Mouse (Mus musculus) limb, embryonic 14.5 days (tissue): ENCODE measurements around the gene Trpv5. TPM values are rescaled to one million over a fixed set of nuclear protein-coding genes. Genes with fewer than 3 reads are reported as not detected.

Source experiments
- ATAC-seq: fragments of 200-750 bp; cut with Nextera tagmentation; 2 replicates; pipeline ENCODE4 v1.8.0; 2017; ENCODE audit warnings: low read depth, moderate number of reproducible peaks, moderate TSS enrichment; ENCODE audit not compliant: low FRiP score
- DNase-seq: peaks from one replicate; pipeline ENCODE4 v3.0.0-alpha.2; 2015; ENCODE audit warnings: low spot score
- H3K27ac ChIP-seq: fragments of 300-500 bp; sonication (generic); replicated peaks from 2 replicates; pipeline ENCODE4 v1.5.1; 2014; ENCODE audit warnings: low read depth, mild to moderate bottlenecking, low read length, moderate library complexity, mixed read lengths
- H3K27me3 ChIP-seq: fragments of 300-500 bp; sonication (generic); 2 replicates; pipeline ENCODE4 v1.6.1; 2014; ENCODE audit warnings: low read length, mixed read lengths; ENCODE audit not compliant: control insufficient read depth, insufficient read depth
- H3K36me3 ChIP-seq: fragments of 300-500 bp; sonication (generic); 2 replicates; pipeline ENCODE4 v1.6.1; 2014; ENCODE audit warnings: mild to moderate bottlenecking, low read length, moderate library complexity, mixed read lengths; ENCODE audit not compliant: control insufficient read depth, insufficient read depth
- H3K4me1 ChIP-seq: fragments of 300-500 bp; sonication (generic); 2 replicates; pipeline ENCODE4 v1.6.1; 2014; ENCODE audit warnings: antibody characterized with exemption, low read length, mixed read lengths; ENCODE audit not compliant: control insufficient read depth, insufficient read depth
- H3K4me2 ChIP-seq: fragments of 300-500 bp; sonication (generic); replicated peaks from 2 replicates; pipeline ENCODE4 v1.6.1; 2014; ENCODE audit warnings: low read depth, mild to moderate bottlenecking, low read length, moderate library complexity; ENCODE audit not compliant: severe bottlenecking
- H3K4me3 ChIP-seq: fragments of 300-500 bp; sonication (generic); replicated peaks from 2 replicates; pipeline ENCODE4 v1.5.1; 2014; ENCODE audit warnings: low read length
- H3K9ac ChIP-seq: fragments of 300-500 bp; sonication (generic); 2 replicates; pipeline ENCODE4 v1.6.1; 2014; ENCODE audit warnings: mild to moderate bottlenecking, low read depth, low read length, moderate library complexity; ENCODE audit not compliant: severe bottlenecking
- H3K9me3 ChIP-seq: fragments of 300-500 bp; sonication (generic); 2 replicates; pipeline ENCODE4 v1.6.1; 2016; ENCODE audit warnings: low read length; ENCODE audit not compliant: control insufficient read depth
- POLR2A ChIP-seq: fragments of 200-500 bp; IDR thresholded peaks from 2 replicates; pipeline ENCODE4 v1.8.0; 2012; ENCODE audit warnings: inconsistent platforms, mild to moderate bottlenecking, moderate library complexity, borderline replicate concordance; ENCODE audit not compliant: insufficient read depth, insufficient read length; ENCODE audit errors: extremely low read depth
- WGBS: fragments of 180-500 bp; shearing (Covaris S2); extraction: QIAGEN DNeasy Blood & Tissue Kit; methylation state at CpG from one replicate; pipeline ENCODE4 v1.1.7; 2014; 5-methylcytosine and 5-hydroxymethylcytosine counted together
- polyA plus RNA-seq, 2 experiments: library from polyadenylated mRNA; depleted of rRNA in 1 of 2; stranded (reverse) in 1 of 2; unstranded in 1 of 2; fragments of >200 nt; fragmentation: Nextera tagmentation in 1 of 2; extraction: Ambion mirVana in 1 of 2; gene quantifications; 2 replicates each; pipeline versions ENCODE4 v1.2.1 to v1.2.3; 2012 to 2014

Gene Trpv5
- polyA plus RNA-seq, 2 experiments: not detected

DNA sequence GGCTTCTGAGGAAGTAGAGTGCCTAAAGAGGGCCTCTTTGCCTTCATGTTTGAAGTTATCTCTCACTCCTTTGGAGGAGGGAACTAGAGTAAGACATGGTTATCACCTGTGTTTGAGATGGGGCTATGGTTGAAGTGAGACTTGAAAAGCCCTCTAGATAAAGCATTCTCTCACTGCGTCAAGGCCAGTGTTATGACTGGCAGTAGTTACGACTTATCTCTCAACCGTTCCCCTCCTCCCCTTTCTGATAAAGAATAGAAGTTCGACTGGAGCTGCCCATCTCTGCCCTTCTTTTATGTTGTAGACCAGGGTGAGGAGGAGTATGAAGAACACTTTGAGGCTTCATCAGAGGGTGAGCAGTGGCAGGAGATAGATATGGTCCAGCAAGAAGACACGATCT is 4.3 kb upstream of the Trpv5 start:
- no peak for TF ChIP-seq POLR2A
- Histone ChIP-seq H3K27ac (no peak overlapping the region), H3K9me3 (no peaks in the 10 kb centered on the region), H3K4me3 (no peak overlapping the region), H3K36me3 (no peaks in the 10 kb centered on the region), H3K4me2 (no peak overlapping the region), H3K4me1 (no peaks in the 10 kb centered on the region), H3K27me3 (no peaks in the 10 kb centered on the region), H3K9ac (no peak overlapping the region)
- ATAC-seq (no peak), DNase-seq (no peak)
- WGBS: 82% methylated on average over 5 of the region's 5 CpGs

DNA sequence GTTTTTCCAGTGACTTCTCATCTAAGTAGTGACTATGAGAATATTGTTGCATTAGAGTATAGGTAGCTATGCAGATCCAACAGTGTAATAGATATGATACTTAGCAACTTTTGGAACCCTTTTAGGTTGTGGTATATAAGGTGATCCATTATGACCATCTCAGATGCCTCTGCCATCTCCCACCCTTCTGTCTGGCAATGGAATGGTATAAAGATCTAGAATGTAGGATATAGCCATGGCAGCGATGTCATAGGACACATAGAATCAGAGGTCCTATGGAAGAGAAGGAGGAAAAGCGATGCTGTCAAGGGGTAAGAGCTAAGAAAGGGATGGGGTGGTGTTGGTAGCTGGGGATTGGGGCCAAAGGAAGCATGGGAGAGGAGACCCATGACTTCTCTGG is 3.6 kb upstream of the Trpv5 start, which contains the start of gene Llcfc1:
Gene Llcfc1, plus strand, starts transcription at position 301 of the 400 bp plus-strand sequence.
- H3K9ac ChIP-seq: no peak within 1 kb of the TSS
- DNase-seq (no peak), ATAC-seq (no peak)
- no peak within 1 kb of the TSS for H3K4me3 ChIP-seq
- H3K27ac ChIP-seq: no peak within 1 kb of the TSS
- H3K9me3 ChIP-seq: no peaks in the 10 kb centered on the region
- 85% methylated on average over 2 of the region's 2 CpGs for WGBS
- no peak for TF ChIP-seq POLR2A
- no peak within 1 kb of the TSS for H3K4me2 ChIP-seq
- H3K36me3 ChIP-seq: no peaks in the 10 kb centered on the region
- H3K4me1 ChIP-seq: no peaks in the 10 kb centered on the region
- H3K27me3 ChIP-seq: no peaks in the 10 kb centered on the region

DNA sequence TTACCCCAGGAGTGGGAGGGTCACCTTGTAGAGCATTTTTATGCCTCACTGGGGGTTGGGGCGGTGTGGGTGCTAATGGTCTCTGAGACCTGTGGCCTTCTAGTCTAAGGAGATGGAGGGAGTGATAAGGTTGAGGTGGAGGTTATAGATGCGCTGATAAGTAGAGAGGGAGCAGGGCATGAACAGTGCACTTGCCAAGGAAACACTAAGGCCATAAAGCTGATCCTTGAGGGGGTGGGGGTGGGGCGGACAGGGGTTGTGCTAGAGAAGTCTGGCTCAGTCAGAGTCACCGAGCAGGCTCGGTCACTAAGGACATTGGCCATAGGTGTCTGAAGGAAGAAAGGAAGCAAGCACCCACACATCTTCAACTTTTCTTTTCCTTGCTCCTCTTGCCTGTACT is 1.1 kb upstream of the Trpv5 start:
- no peak for ATAC-seq

DNA sequence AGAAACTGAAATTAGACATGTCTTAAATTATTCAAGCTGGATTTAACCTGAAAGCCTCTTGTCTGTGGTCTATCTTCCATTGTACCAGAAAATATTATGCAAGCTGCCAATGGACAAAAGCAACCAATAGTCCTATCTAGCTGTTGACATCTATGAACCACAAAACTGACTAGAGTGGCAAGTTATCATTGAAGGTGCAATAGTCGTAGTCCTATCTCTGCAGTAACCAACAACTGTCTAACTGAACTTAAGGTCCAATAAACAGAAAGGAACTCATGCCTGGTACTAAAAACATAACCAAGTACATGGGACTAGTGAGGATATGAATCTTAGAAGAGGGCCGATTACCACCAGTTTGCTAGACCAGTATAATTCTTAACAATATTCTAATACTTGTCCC is 4.0 kb downstream of the Trpv5 start:
- no peak for ATAC-seq

More for the DNA sequence above, 1.1 kb upstream of the Trpv5 start:
- no peak overlapping the region for H3K9ac ChIP-seq
- H3K4me3 ChIP-seq: no peak overlapping the region
- WGBS: 70% methylated on average over 5 of the region's 5 CpGs
- no peaks in the 10 kb centered on the region for H3K27me3 ChIP-seq
- TF ChIP-seq POLR2A: no peak
- no peaks in the 10 kb centered on the region for H3K9me3 ChIP-seq
- no peaks in the 10 kb centered on the region for H3K4me1 ChIP-seq
- DNase-seq: no peak
- H3K27ac ChIP-seq: no peak overlapping the region
- no peaks in the 10 kb centered on the region for H3K36me3 ChIP-seq
- no peak overlapping the region for H3K4me2 ChIP-seq

DNA sequence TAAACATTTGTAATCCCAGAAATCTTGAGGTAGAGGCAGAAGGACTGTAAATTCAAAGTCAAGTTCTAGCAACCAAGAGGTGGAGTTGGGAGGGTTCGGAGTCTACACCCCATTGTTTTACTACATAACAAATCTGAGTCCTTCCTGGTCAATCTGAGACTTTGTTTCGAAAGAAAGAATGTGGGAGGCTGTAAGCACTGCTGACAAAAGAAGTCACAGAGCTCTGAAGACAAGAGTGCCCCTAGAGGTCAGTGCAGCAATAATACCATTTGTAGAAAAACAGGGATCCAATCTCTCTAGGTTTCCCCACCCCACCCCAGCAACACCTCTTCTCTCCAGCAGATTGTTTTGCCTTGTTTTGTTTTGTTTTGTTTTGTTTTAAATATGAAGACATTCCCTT is 18.2 kb downstream of the Trpv5 start:
- H3K9ac ChIP-seq: no peak overlapping the region
- H3K36me3 ChIP-seq: no peaks in the 10 kb centered on the region
- H3K9me3 ChIP-seq: no peaks in the 10 kb centered on the region
- TF ChIP-seq POLR2A: no peak
- no peak overlapping the region for H3K4me2 ChIP-seq
- no peaks in the 10 kb centered on the region for H3K27me3 ChIP-seq
- WGBS: 36% methylated on average over 2 of the region's 2 CpGs
- no peak overlapping the region for H3K4me3 ChIP-seq
- DNase-seq (no peak), ATAC-seq (no peak)
- H3K27ac ChIP-seq: no peak overlapping the region
- no peaks in the 10 kb centered on the region for H3K4me1 ChIP-seq

More for the DNA sequence above, 4.0 kb downstream of the Trpv5 start:
- no peak overlapping the region for H3K4me3 ChIP-seq
- TF ChIP-seq POLR2A: no peak
- DNase-seq: no peak
- no peak overlapping the region for H3K9ac ChIP-seq
- no peaks in the 10 kb centered on the region for H3K9me3 ChIP-seq
- H3K27ac ChIP-seq: no peak overlapping the region
- H3K36me3 ChIP-seq: no peaks in the 10 kb centered on the region
- H3K4me1 ChIP-seq: no peaks in the 10 kb centered on the region
- H3K4me2 ChIP-seq: no peak overlapping the region
- WGBS: 94% methylated on average over 2 of the region's 2 CpGs
- H3K27me3 ChIP-seq: no peaks in the 10 kb centered on the region

DNA sequence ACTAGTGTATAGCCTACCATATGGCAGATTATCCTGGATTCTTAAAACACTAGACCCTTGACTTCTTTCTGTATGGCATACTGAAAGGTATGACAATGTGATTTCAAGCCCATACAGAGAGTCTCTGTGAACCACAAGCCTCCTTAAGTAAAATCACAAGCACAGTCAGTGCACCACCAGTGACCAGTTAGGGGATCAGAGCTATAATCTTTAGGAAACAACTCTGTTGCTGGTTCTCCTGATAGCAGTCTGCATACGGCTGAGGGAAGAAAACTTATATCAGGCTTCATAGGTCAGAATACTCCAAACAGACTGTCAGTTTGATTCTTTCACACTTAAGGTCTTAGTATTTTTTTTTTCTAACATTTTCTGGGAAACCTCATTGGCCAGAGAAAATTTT is 22.1 kb downstream of the Trpv5 start:
- Histone ChIP-seq H3K9ac (no peak overlapping the region), H3K36me3 (no peaks in the 10 kb centered on the region), H3K27me3 (no peaks in the 10 kb centered on the region), H3K27ac (no peak overlapping the region), H3K9me3 (no peaks in the 10 kb centered on the region), H3K4me3 (no peak overlapping the region), H3K4me1 (no peaks in the 10 kb centered on the region), H3K4me2 (no peak overlapping the region)
- WGBS: 88% methylated on average over 1 of the region's 1 CpGs
- no peak for DNase-seq
- no peak for ATAC-seq
- no peak for TF ChIP-seq POLR2A
